9 mouse cellular contexts compared by ENCODE assay signal in genomic region chr13:21994896-21995295, GRCm38 (mm10). TPM values are rescaled to one million over a fixed set of nuclear protein-coding genes. Genes with fewer than 3 reads are reported as not detected.
DNase-seq lines count a peak whose midpoint lies in the region; ATAC-seq and TF ChIP-seq lines count a peak whose summit lies in the region.
"Had no signal": no experiment of that assay in that cellular context is flagged by ENCODE, and none has a peak within 500 bp of the region (broad histone marks: within the 10 kb centered on the region; RNA-seq: fewer than 3 reads in every experiment).

No protein-coding gene starts in this region.

- peak overlapping the region; percentile 60 for H3K4me2 ChIP-seq in lung, embryonic 15.5 days
- peak overlapping the region; percentile 55 for H3K4me2 ChIP-seq in embryonic facial prominence, embryonic 15.5 days (replicated peaks)
- peak overlapping the region; percentile 51 for H3K4me2 ChIP-seq in limb, embryonic 12.5 days

- no peak for TF ChIP-seq CTCF in small intestine, adult 2 months (IDR thresholded peaks at IDR 0.05; ENCODE audit: extremely low read depth, insufficient read length, insufficient replicate concordance, low read depth, low read length)

- H3K27me3 ChIP-seq in lung, embryonic 15.5 days: peaks cover 49% of the 10 kb centered on the region
- H3K27me3 ChIP-seq in embryonic facial prominence, embryonic 15.5 days: peaks cover 62% of the 10 kb centered on the region
- peaks cover 59% of the 10 kb centered on the region for H3K27me3 ChIP-seq in limb, embryonic 12.5 days
- peaks cover 52% of the 10 kb centered on the region for H3K27me3 ChIP-seq in small intestine, adult 2 months (ENCODE audit: control insufficient read depth, insufficient read depth, low read length)

- no peaks in the 10 kb centered on the region for H3K36me3 ChIP-seq in lung, embryonic 15.5 days
- H3K36me3 ChIP-seq in embryonic facial prominence, embryonic 15.5 days: no peaks in the 10 kb centered on the region
- H3K36me3 ChIP-seq in limb, embryonic 12.5 days: no peaks in the 10 kb centered on the region
- H3K36me3 ChIP-seq in small intestine, adult 2 months (ENCODE audit: control insufficient read depth, insufficient read depth, low read length): no peaks in the 10 kb centered on the region

- 5% methylated on average over 8 of the region's 8 CpGs for WGBS in lung, embryonic 15.5 days
- 4% methylated on average over 8 of the region's 8 CpGs for WGBS in embryonic facial prominence, embryonic 15.5 days
- 6% methylated on average over 8 of the region's 8 CpGs for WGBS in limb, embryonic 12.5 days
- WGBS in small intestine, adult 2 months: 8% methylated on average over 8 of the region's 8 CpGs

- peak overlapping the region; percentile 37 for H3K4me3 ChIP-seq in lung, embryonic 15.5 days
- peak overlapping the region; percentile 34 for H3K4me3 ChIP-seq in embryonic facial prominence, embryonic 15.5 days (replicated peaks)
- peak overlapping the region; percentile 33 for H3K4me3 ChIP-seq in limb, embryonic 12.5 days (replicated peaks)
- peak overlapping the region; percentile 57 for H3K4me3 ChIP-seq in small intestine, adult 2 months (ENCODE audit: low read depth, low read length)

- peak overlapping the region; percentile 13; the same call in 1 of the 2 replicates for H3K9ac ChIP-seq in lung, embryonic 15.5 days
- H3K9ac ChIP-seq in embryonic facial prominence, embryonic 15.5 days: no peak overlapping the region
- no peak overlapping the region for H3K9ac ChIP-seq in limb, embryonic 12.5 days (replicated peaks)

- no peak for TF ChIP-seq POLR2A in small intestine, adult 2 months (IDR thresholded peaks at IDR 0.05; ENCODE audit: low read depth, low read length)

- peaks cover 14% of the 10 kb centered on the region for H3K4me1 ChIP-seq in lung, embryonic 15.5 days
- H3K4me1 ChIP-seq in embryonic facial prominence, embryonic 15.5 days: peaks cover 16% of the 10 kb centered on the region
- H3K4me1 ChIP-seq in limb, embryonic 12.5 days (replicated peaks): peaks cover 16% of the 10 kb centered on the region; the same call in 1 of the 2 replicates
- H3K4me1 ChIP-seq in small intestine, adult 2 months (ENCODE audit: control insufficient read depth, insufficient read depth, insufficient read length, low read length): peaks cover 6% of the 10 kb centered on the region; the same call in 1 of the 2 replicates

- H3K27ac ChIP-seq in lung, embryonic 15.5 days: no peak overlapping the region
- H3K27ac ChIP-seq in embryonic facial prominence, embryonic 15.5 days (replicated peaks): no peak overlapping the region
- H3K27ac ChIP-seq in limb, embryonic 12.5 days: no peak overlapping the region
- no peak overlapping the region for H3K27ac ChIP-seq in small intestine, adult 2 months (ENCODE audit: insufficient read depth, low read depth, low read length)

- H3K9me3 ChIP-seq in lung, embryonic 15.5 days: no peaks in the 10 kb centered on the region
- H3K9me3 ChIP-seq in embryonic facial prominence, embryonic 15.5 days (replicated peaks): no peaks in the 10 kb centered on the region
- no peaks in the 10 kb centered on the region; the same call in 1 of the 2 replicates for H3K9me3 ChIP-seq in limb, embryonic 12.5 days

- DNase-seq in lung, postnatal 14 days: no peak
- no peak for DNase-seq in urinary bladder, postnatal 25 days (ENCODE audit: low spot score)
- no peak for DNase-seq in cerebellum, postnatal 25 days
- no peak for DNase-seq in cerebellum, adult 18-20 months
- DNase-seq: kidney, adult 11 months had no signal

- ATAC-seq in lung, embryonic 15.5 days (ENCODE audit: borderline replicate concordance, extremely low read depth, low FRiP score, low TSS enrichment): no peak
- no peak for ATAC-seq in embryonic facial prominence, embryonic 15.5 days (ENCODE audit: insufficient number of reproducible peaks, low FRiP score, low TSS enrichment, low read depth)
- ATAC-seq in limb, embryonic 12.5 days (ENCODE audit: insufficient number of reproducible peaks, insufficient read depth, low FRiP score, low TSS enrichment, low read depth): no peak

RNA-seq across cellular contexts. Expression of gene Pom121l2, which starts 13.9 kb away (rescaled TPM):
- 0.09 and 0.32 TPM in 2 replicates for polyA plus RNA-seq in lung, embryonic 15.5 days (2015; fragmentation: Nextera tagmentation; extraction: Ambion mirVana)
- polyA plus RNA-seq in embryonic facial prominence, embryonic 15.5 days (2015; fragmentation: Nextera tagmentation; extraction: Ambion mirVana): 0.29 TPM in 2 replicates
- polyA plus RNA-seq in limb, embryonic 12.5 days (2016; fragmentation: Nextera tagmentation; extraction: Ambion mirVana): 0.30 and 0.32 TPM in 2 replicates
- polyA plus RNA-seq in small intestine, adult 2 months (2012; rRNA removed): not detected in 2 replicates

RNA-seq across cellular contexts. Expression of gene Prss16, which starts 14.6 kb away (rescaled TPM):
- polyA plus RNA-seq in lung, embryonic 15.5 days (2015; fragmentation: Nextera tagmentation; extraction: Ambion mirVana): 11.2 and 36.4 TPM in 2 replicates
- 1.2 and 1.8 TPM in 2 replicates for polyA plus RNA-seq in embryonic facial prominence, embryonic 15.5 days (2015; fragmentation: Nextera tagmentation; extraction: Ambion mirVana)
- polyA plus RNA-seq in limb, embryonic 12.5 days (2016; fragmentation: Nextera tagmentation; extraction: Ambion mirVana): 1.2 TPM in 2 replicates
- polyA plus RNA-seq in small intestine, adult 2 months (2012; rRNA removed): 1.2 and 2.0 TPM in 2 replicates

RNA-seq across cellular contexts. Expression of gene Hist1h2ah, which starts 40.5 kb away (rescaled TPM):
- 8.1 and 8.2 TPM in 2 replicates for polyA plus RNA-seq in lung, embryonic 15.5 days (2015; fragmentation: Nextera tagmentation; extraction: Ambion mirVana)
- polyA plus RNA-seq in embryonic facial prominence, embryonic 15.5 days (2015; fragmentation: Nextera tagmentation; extraction: Ambion mirVana): 2.8 and 17.2 TPM in 2 replicates
- polyA plus RNA-seq in limb, embryonic 12.5 days (2016; fragmentation: Nextera tagmentation; extraction: Ambion mirVana): 24.8 and 50.4 TPM in 2 replicates
- 106 and 238 TPM in 2 replicates for polyA plus RNA-seq in small intestine, adult 2 months (2012; rRNA removed)

RNA-seq across cellular contexts. Expression of gene Hist1h2bk, which starts 40.8 kb away (rescaled TPM):
- 7.0 and 7.4 TPM in 2 replicates for polyA plus RNA-seq in lung, embryonic 15.5 days (2015; fragmentation: Nextera tagmentation; extraction: Ambion mirVana)
- polyA plus RNA-seq in embryonic facial prominence, embryonic 15.5 days (2015; fragmentation: Nextera tagmentation; extraction: Ambion mirVana): 3.1 and 4.0 TPM in 2 replicates
- 21.0 and 25.9 TPM in 2 replicates for polyA plus RNA-seq in limb, embryonic 12.5 days (2016; fragmentation: Nextera tagmentation; extraction: Ambion mirVana)
- polyA plus RNA-seq in small intestine, adult 2 months (2012; rRNA removed): 34.9 and 41.4 TPM in 2 replicates

RNA-seq across cellular contexts. Expression of gene Hist1h4i, which starts 46.3 kb away (rescaled TPM):
- polyA plus RNA-seq in lung, embryonic 15.5 days (2015; fragmentation: Nextera tagmentation; extraction: Ambion mirVana): 27.2 and 29.1 TPM in 2 replicates
- polyA plus RNA-seq in embryonic facial prominence, embryonic 15.5 days (2015; fragmentation: Nextera tagmentation; extraction: Ambion mirVana): 17.5 and 20.6 TPM in 2 replicates
- 30.3 and 34.1 TPM in 2 replicates for polyA plus RNA-seq in limb, embryonic 12.5 days (2016; fragmentation: Nextera tagmentation; extraction: Ambion mirVana)
- 6.3 and 10.1 TPM in 2 replicates for polyA plus RNA-seq in small intestine, adult 2 months (2012; rRNA removed)
